Mouse (Mus musculus) bone marrow, adult 2 months (tissue): Measurements from ENCODE around the gene Cd209b.

Source experiments
- CTCF ChIP-seq: fragments of 200-500 bp; IDR thresholded peaks from 2 replicates; pipeline ENCODE4 v1.5.1; 2011; ENCODE audit warnings: low read length, control low read depth; ENCODE audit not compliant: control insufficient read depth, insufficient read depth
- POLR2A ChIP-seq: fragments of 200-500 bp; IDR thresholded peaks from 2 replicates; pipeline ENCODE4 v1.6.1; 2011; ENCODE audit warnings: low read depth, mild to moderate bottlenecking, control low read depth, low read length, borderline replicate concordance; ENCODE audit not compliant: control insufficient read depth

DNA sequence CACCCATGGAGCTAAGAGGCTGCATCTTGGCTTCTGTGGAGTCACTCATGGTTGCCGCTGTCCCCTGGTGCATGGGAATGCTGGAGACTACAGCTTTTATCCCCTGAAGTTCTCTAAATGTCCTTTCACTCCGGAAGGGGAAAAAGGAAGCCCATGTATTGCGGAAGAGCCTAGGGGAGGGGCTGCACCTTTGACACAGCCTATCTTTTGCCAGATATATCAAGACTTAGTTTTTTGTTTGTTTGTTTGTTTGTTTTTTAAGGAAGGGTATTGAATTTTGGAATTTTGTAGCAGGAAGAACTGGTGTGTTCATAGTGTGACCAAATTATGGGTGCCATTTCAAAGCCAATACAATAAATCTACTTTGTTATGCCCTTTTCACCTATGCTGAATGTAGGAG lies at the start of gene Cd209b:
- no peak for TF ChIP-seq CTCF
- TF ChIP-seq POLR2A: no peak
